Mouse (Mus musculus): ENCODE measurements around the gene Tspan18.

- TF ChIP-seq HCFC1 (IDR thresholded peaks at IDR 0.05; ENCODE audit: borderline replicate concordance, insufficient read depth, low read length) (no peak), ZC3H11A (IDR thresholded peaks at IDR 0.05; ENCODE audit: borderline replicate concordance, low read depth, low read length) (no peak)
Observed at GRCm38 (mm10) chr2:93252356-93252755, 81.9 kb downstream of the Tspan18 start.
